Mouse (Mus musculus): Measurements from ENCODE around the gene Tmem72.

Gene Tmem72

GRCm38 (mm10) chr6:116679563-116680288 is 37.0 kb downstream of the Tmem72 start:
- DNase-seq (ENCODE audit: low spot score in 2 of 2) = no peak

DNA sequence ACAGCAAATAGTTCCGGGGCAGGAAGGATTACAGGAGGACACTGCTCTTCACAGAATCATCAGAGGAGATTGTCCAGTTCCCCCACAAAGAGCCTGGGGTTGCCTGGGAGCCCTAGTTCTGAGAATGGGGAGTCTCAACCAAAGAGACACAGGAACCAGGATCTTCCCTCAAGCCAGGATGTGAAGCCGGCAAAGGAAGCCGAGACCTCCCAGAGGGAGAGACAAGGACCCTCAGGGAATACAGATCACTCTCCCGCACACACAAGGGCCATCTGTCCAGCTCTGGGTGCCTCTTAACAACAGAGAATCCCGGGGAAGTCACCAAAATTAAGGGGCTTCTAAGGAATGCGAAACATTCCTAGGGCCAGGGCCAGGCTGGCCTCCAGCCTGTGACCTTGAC is 39.4 kb downstream of the Tmem72 start:
- DNase-seq (ENCODE audit: low spot score in 2 of 2) = no peak

GRCm38 (mm10) chr6:116676355-116676913 is 40.3 kb downstream of the Tmem72 start:
- DNase-seq (ENCODE audit: low spot score in 2 of 2) = no peak

DNA sequence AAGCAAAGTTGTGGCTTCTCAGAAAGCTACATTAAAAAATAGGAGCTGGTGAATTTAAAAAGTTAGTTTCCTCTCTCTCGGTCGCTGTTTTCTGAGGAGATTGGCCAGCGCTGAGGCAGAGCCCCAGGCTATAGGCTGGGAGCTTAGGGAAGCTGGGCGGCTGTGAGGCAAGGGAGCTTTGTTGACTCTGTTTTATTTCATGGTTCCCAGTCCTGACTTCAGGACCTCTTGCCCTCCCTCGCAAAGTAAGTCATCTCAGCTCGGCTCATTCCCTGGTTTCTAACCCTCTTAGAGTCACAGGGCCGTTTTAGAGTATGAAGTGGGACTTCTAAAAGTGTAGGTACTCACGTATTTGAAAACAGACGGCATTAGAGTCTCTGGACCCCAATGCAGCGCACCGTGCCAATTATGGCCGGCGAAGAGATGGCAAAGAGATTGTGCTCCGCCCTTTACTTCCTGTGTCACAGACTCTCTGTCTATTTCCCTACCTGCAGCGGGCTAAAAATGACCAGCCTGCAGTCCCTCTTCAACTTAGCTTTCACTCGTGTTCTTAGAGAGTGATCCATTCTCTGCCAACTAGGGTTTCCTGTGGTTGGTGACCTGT is 42.3 kb downstream of the Tmem72 start:
- DNase-seq (ENCODE audit: low spot score in 2 of 2) = no peak

GRCm38 (mm10) chr6:116673471-116674282 is 43.0 kb downstream of the Tmem72 start, which contains the start of gene Rassf4:
Gene Rassf4 (minus strand): TSS chr6:116673952.
- DNase-seq (ENCODE audit: low spot score in 2 of 2) = peak; percentile 79 to 92

DNA sequence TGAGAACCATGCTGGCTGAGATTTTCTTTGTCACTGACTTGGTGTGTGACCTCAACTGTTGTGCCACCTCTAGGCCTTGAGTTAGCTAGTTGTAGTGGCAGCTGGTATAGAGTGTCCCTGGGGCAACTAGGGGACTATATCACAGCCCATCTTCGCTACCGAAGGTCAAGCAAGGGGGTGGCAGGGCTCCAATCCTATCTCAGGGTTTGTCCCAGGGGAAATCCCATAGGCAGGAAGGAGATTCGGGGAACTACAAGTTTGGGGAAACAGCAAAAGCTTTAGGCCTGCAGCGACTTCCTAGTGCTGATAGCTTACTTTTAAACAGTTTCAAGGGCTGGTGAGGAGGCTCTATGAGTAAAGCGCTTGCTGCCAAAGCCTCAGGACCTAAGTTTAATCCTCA is 44.4 kb downstream of the Tmem72 start:
- DNase-seq (ENCODE audit: low spot score in 2 of 2) = no peak

- DNase-seq (ENCODE audit: low spot score in 2 of 2) = no peak
Measured at GRCm38 (mm10) chr6:116671768-116672167, 44.9 kb downstream of the Tmem72 start.

DNA sequence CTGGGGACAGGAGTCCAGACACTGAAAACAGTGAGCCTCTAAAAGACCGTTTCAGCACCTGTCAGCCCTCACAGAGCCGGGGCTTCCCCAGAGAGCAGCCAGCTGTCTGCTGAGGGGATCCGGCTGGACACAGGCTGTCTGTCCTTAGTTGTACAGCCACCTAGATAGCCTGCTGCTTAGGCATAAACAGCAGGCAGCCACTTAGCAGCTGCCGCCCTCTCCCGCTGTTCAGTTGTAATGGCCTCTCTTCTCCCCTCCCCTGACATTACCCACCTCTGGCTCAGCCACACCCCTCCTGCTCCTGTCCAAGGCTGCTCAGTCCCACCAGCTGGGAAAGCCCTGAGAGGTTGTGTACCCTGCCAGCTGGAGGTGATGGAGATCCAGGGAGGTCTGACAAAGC is 45.7 kb downstream of the Tmem72 start:
- no peak for DNase-seq (ENCODE audit: low spot score in 2 of 2)

DNA sequence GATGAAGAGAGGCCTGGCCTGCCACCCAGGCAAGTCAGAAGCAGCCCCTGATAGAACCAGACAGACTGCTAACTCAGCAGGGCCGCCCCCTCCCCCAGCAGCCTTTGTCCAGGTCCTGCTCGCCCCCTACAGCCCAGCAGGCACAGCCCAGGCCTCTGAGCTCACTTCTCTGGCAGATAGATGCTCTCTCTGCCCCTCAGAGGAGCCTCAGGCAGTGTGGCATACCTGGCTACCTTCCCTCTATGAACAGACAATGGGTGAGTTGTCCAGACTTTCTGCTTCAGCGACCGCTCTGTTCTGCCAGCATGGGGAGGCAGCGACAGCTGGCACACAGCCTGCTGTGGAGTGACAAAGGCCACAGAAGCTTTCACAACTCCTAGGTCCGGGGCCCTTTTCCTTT is 46.6 kb downstream of the Tmem72 start:
- DNase-seq (ENCODE audit: low spot score in 2 of 2) = no peak

GRCm38 (mm10) chr6:116668682-116669470 is 47.8 kb downstream of the Tmem72 start:
- no peak for DNase-seq (ENCODE audit: low spot score in 2 of 2)

DNA sequence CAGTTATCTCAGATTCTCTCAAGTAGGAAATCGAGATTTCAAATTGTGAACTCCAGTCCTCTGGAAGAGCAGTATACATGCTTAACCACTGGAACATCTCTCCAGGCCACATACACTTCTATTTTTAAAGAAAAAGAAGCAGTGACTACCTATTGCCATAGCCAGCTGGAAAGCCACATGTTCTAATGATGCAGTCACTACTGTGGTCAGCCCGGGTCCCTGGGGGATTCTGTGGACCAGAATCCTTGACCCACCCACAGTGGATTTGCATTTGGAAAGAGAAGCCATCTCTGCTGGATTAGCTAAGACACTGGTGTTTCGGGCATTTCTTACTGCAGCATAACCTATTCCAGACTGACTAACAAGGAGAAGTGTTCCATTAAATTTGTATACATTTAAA is 49.3 kb downstream of the Tmem72 start:
- DNase-seq (ENCODE audit: low spot score in 2 of 2) = no peak

- no peak for DNase-seq (ENCODE audit: low spot score in 2 of 2)
Measured at GRCm38 (mm10) chr6:116666892-116667291, 49.8 kb downstream of the Tmem72 start.

DNA sequence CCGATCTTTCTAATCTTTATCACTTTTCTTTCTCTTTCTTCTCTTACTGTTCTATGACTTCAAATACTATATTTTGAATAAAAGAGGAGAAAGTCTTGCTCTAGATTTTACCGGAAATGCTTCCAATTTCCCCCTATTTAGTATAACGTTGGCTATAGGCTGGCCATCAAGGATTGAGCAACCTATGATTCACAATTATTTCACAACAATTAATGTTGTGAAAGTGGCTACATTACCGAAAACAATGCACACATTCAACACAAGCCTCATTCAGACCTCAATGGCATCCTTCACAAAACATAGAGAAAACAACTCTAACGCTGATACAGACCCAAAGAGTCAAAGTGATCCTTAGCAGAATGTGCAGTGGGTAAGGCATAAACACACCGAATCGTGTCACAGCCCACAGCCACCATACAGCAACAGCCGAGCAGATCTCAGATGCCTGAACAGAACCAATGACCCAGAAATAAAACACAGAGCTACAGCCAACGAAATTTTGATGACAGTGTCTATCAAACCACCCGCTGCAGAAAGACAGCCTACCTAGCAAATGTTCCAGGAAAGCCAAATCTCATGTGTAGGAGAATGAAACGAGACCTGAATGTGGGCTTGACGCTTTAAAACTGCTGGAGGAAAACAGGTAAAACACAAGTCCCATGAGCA is 50.5 kb downstream of the Tmem72 start:
- no peak for DNase-seq (ENCODE audit: low spot score in 2 of 2)

GRCm38 (mm10) chr6:116664830-116665229 is 51.9 kb downstream of the Tmem72 start:
- DNase-seq (ENCODE audit: low spot score in 2 of 2) = no peak

- no peak for DNase-seq (ENCODE audit: low spot score in 2 of 2)
Measured at GRCm38 (mm10) chr6:116664031-116664430, 52.7 kb downstream of the Tmem72 start.

DNA sequence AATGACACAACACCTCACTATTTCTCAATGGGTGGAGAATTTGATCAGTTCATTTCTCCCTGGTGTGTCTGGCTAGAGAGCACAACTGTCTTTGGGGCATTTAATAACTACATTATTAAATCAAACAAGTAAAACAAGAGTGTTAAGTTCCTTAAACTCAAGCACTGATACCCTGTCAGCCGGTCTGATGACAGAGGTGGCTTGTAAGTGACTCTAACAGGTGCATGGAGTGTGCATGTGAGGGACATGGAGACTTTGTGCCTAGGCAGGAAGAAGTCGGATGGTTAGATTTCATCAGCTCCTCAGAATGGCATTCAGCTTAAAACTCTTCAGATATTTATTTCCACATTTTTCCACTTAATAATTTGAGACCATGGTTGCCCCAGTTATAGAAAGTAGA is 53.3 kb downstream of the Tmem72 start:
- DNase-seq (ENCODE audit: low spot score in 2 of 2) = no peak

- DNase-seq (ENCODE audit: low spot score in 2 of 2) = no peak
Measured at GRCm38 (mm10) chr6:116653684-116654454, 62.8 kb downstream of the Tmem72 start.

GRCm38 (mm10) chr6:116653191-116653590 is 63.5 kb downstream of the Tmem72 start:
- DNase-seq (ENCODE audit: low spot score in 2 of 2) = no peak

DNA sequence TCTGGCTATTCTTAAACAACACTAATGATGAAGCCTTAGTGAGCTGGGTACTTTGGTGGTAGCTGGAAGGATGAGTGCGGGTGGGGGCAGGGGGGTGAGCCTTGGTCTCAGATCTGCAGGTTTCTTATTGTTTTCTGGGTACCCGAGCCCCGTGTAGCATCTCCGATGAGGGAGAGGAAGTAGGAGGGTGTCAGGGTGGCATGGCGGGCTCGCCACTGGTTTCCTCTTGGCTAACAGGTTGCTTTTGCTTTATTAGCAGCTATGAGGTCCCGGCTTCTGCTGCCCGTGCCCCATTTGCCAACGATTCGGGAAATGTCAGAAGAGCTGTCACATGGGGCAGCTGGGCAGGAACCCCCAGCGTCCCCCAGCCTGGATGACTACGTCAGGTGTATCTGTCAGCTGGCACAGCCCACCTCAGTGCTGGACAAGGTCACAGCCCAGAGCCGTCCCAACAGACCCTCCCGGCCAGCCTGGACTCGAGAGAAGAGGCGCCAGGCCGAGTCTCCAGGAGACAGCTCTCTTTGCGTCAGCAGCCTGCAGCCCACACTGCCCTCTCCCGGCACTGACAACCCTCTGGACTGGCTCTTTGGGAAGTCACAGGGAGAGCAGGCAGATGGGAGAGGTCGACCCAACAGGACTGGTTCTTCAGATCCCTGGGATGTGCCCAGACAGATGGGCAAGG is 65.1 kb downstream of the Tmem72 start:
- DNase-seq (ENCODE audit: low spot score in 2 of 2) = no peak

- DNase-seq (ENCODE audit: low spot score in 2 of 2) = peak in 1 of 2 experiments; percentile 43
Measured at GRCm38 (mm10) chr6:116650406-116650805, 66.3 kb downstream of the Tmem72 start, which contains the start of gene Depp1. Gene Depp1 (plus strand): TSS chr6:116650609.

Data from urinary bladder, postnatal 4 days (tissue).